Mouse (Mus musculus): Measurements from ENCODE around the gene Gm14085. TPM values are rescaled to one million over a fixed set of nuclear protein-coding genes. Genes with fewer than 3 reads are reported as not detected.
A peak's percentile ranks its signal among the peaks of the same experiment; 100 is the strongest.
"Not testable (repeated sequence)": the region's sequence is repeated elsewhere in the genome, so short reads cannot be mapped to it uniquely, and the experiment has no call there.

The Gm14085 gene
- polyA plus RNA-seq, 1 experiment from 2014 or later = not detected

DNA sequence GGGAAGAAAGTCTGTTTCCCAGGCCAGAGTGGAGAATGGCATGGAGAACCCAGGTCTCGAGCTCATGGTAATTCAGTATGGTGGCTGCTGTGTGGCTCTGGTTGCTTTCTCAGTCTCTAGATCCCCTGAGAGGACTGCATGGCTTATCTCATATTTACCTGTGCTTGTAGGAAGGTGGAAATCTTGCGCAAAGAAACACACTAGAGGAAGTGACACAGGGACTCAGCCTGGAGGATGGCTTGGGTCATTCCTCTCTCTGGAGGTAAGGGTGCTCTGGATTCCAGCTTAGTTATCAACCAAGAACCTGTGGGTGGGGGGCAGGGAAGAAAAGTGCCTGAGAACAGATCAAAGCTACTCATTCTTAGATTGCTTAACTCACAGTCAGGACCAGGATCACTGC lies 1.9 kb downstream of the Gm14085 start:
- WGBS = 87% methylated on average over 2 of the region's 2 CpGs
- H3K9me3 ChIP-seq = no peaks in the 10 kb centered on the region
- no peak for DNase-seq (ENCODE audit: extremely low spot score, low spot score)
- H3K27me3 ChIP-seq (ENCODE audit: poor library complexity, severe bottlenecking) = no peaks in the 10 kb centered on the region
- no peaks in the 10 kb centered on the region for H3K36me3 ChIP-seq (replicated peaks)
- no peak overlapping the region for H3K4me3 ChIP-seq
- H3K4me1 ChIP-seq = no peaks in the 10 kb centered on the region
- no peak overlapping the region for H3K27ac ChIP-seq

GRCm38 (mm10) chr2:122529696-122530095 lies 45.0 kb downstream of the Gm14085 start:
- not testable (repeated sequence) for H3K36me3 ChIP-seq (replicated peaks); H3K27me3 ChIP-seq (ENCODE audit: poor library complexity, severe bottlenecking); H3K27ac ChIP-seq; H3K4me1 ChIP-seq; DNase-seq (ENCODE audit: extremely low spot score, low spot score); H3K4me3 ChIP-seq; H3K9me3 ChIP-seq
- WGBS = 93% methylated on average over 1 of the region's 1 CpGs

DNA sequence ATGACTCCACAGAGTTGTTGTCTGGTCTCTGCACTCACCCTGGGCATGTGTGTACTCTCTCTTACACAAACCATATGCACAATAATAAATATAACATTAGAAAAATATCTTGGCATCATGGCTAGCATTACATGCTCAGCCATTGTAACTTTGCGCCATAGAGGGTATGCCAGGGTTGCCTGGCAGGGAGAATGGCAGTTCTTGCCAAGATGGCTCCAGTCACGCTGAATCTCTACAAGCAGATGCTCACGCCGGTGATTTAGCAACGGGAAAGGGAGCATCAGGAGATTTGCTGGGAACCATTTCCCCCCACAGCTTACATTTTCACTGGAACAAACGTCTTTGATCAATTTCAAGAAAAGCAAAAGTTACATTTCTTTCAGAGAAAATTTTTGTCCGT lies 46.5 kb downstream of the Gm14085 start:
- WGBS = 91% methylated on average over 7 of the region's 7 CpGs
- DNase-seq (ENCODE audit: extremely low spot score, low spot score) = no peak
- no peaks in the 10 kb centered on the region for H3K36me3 ChIP-seq (replicated peaks)
- H3K27me3 ChIP-seq (ENCODE audit: poor library complexity, severe bottlenecking) = no peaks in the 10 kb centered on the region
- H3K4me3 ChIP-seq = no peak overlapping the region
- H3K27ac ChIP-seq = no peak overlapping the region
- H3K9me3 ChIP-seq = no peaks in the 10 kb centered on the region
- H3K4me1 ChIP-seq = no peaks in the 10 kb centered on the region

GRCm38 (mm10) chr2:122531726-122532125 lies 47.0 kb downstream of the Gm14085 start:
- H3K27ac ChIP-seq = no peak overlapping the region
- no peaks in the 10 kb centered on the region for H3K36me3 ChIP-seq (replicated peaks)
- H3K27me3 ChIP-seq (ENCODE audit: poor library complexity, severe bottlenecking) = no peaks in the 10 kb centered on the region
- WGBS = 86% methylated on average over 2 of the region's 2 CpGs
- H3K9me3 ChIP-seq = no peaks in the 10 kb centered on the region
- no peak overlapping the region for H3K4me3 ChIP-seq
- DNase-seq (ENCODE audit: extremely low spot score, low spot score) = no peak
- no peaks in the 10 kb centered on the region for H3K4me1 ChIP-seq

- no peak overlapping the region for H3K4me3 ChIP-seq
- no peaks in the 10 kb centered on the region for H3K36me3 ChIP-seq (replicated peaks)
- WGBS = 85% methylated on average over 2 of the region's 2 CpGs
- H3K27me3 ChIP-seq (ENCODE audit: poor library complexity, severe bottlenecking) = no peaks in the 10 kb centered on the region
- H3K9me3 ChIP-seq = no peaks in the 10 kb centered on the region
- no peak overlapping the region for H3K27ac ChIP-seq
- DNase-seq (ENCODE audit: extremely low spot score, low spot score) = no peak
- no peaks in the 10 kb centered on the region for H3K4me1 ChIP-seq
Observed at GRCm38 (mm10) chr2:122532136-122532801, 47.5 kb downstream of the Gm14085 start.

DNA sequence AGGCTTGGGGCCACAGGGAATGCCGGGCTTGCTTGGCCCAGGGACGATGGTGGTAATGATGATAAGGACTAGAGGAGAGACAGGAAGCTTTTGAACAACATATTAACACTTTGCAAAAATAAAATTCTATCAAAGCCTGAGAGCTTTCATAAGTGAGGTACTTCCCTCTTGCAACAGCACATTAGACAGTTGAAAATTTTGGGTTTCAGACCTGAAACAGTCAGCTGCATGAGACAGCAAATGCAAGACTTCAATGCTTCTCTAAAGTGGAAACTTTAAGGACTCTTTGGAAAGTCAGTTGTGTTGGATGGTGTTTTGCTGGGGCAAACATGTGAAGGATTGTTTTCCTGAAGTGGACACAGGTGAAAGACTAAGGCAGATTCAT lies 48.1 kb downstream of the Gm14085 start:
- Histone ChIP-seq H3K9me3 (no peaks in the 10 kb centered on the region), H3K4me1 (no peaks in the 10 kb centered on the region), H3K27me3 (ENCODE audit: poor library complexity, severe bottlenecking) (no peaks in the 10 kb centered on the region), H3K27ac (no peak overlapping the region), H3K36me3 (replicated peaks) (no peaks in the 10 kb centered on the region), H3K4me3 (no peak overlapping the region)
- no peak for DNase-seq (ENCODE audit: extremely low spot score, low spot score)
- WGBS = 91% methylated on average over 2 of the region's 2 CpGs

DNA sequence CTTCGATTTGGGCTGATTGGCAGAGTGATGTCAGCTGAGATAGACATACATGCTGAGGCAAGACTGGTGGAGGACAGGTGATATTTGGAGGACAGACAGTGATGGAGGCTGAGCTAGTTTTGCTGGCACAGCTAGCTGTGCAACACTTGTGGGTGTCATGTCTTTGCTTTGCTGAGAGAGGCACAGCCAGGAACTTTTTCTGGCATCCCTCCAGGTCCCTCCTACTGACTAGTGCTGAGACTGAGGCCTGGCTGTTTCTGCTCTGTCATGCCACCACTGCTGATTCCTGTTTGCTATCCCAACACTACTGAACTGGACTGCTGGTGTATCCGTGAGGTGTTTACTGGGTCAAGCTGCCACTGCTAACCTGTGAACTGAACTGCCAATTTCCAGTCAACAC lies 48.6 kb downstream of the Gm14085 start:
- no peaks in the 10 kb centered on the region for H3K4me1 ChIP-seq
- H3K4me3 ChIP-seq = no peak overlapping the region
- 85% methylated on average over 2 of the region's 2 CpGs for WGBS
- no peaks in the 10 kb centered on the region for H3K27me3 ChIP-seq (ENCODE audit: poor library complexity, severe bottlenecking)
- H3K9me3 ChIP-seq = no peaks in the 10 kb centered on the region
- H3K27ac ChIP-seq = no peak overlapping the region
- no peak for DNase-seq (ENCODE audit: extremely low spot score, low spot score)
- H3K36me3 ChIP-seq (replicated peaks) = no peaks in the 10 kb centered on the region

DNA sequence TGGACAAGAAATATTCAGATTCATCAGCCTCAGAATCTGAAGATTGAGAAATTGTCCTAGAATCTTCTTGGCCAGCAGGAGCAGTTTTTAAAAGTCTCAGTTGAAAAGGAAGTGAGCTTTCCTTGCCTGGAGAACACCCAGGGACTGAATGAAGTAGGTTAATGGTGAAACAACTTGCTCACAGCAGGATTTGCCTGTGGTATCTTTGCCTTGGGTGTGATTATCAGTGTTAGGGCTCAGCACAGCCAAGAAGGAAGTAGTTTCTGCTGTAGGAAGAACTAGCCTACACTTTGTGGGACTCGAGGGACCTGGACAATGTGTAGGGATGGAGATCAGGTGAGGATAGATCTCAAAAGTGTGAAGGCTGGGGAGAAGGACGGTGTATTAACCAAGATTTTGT lies 49.9 kb downstream of the Gm14085 start:
- Histone ChIP-seq H3K27ac (no peak overlapping the region), H3K4me3 (no peak overlapping the region), H3K36me3 (replicated peaks) (no peaks in the 10 kb centered on the region), H3K27me3 (ENCODE audit: poor library complexity, severe bottlenecking) (no peaks in the 10 kb centered on the region), H3K4me1 (no peaks in the 10 kb centered on the region), H3K9me3 (no peaks in the 10 kb centered on the region)
- WGBS = 85% methylated on average over 2 of the region's 2 CpGs
- DNase-seq (ENCODE audit: extremely low spot score, low spot score) = no peak

DNA sequence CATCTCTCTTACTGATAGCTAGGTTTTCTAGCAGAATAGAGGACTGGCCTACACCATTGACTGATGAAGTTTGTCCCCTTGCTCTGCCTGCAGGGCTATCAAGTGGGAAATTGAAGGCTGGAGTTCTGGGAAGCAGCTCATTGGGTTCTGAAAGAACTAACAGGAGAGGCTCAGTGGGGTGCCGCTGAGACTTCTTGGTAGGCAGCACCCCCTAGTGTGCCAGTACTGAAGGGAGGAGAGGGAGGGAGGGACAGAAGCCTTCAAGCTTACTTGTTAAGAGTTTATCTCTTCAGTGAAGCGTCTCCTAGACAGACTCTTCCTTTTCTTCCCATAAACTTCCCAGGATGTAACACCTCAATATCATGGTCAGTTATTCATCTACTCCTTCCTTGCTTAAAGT lies 73.6 kb downstream of the Gm14085 start:
- H3K27ac ChIP-seq = no peak overlapping the region
- no peaks in the 10 kb centered on the region for H3K27me3 ChIP-seq (ENCODE audit: poor library complexity, severe bottlenecking)
- no peaks in the 10 kb centered on the region for H3K9me3 ChIP-seq
- 33% methylated on average over 2 of the region's 2 CpGs for WGBS
- H3K4me1 ChIP-seq = no peaks in the 10 kb centered on the region
- no peak overlapping the region for H3K4me3 ChIP-seq
- no peak for DNase-seq (ENCODE audit: extremely low spot score, low spot score)
- no peaks in the 10 kb centered on the region for H3K36me3 ChIP-seq (replicated peaks)

DNA sequence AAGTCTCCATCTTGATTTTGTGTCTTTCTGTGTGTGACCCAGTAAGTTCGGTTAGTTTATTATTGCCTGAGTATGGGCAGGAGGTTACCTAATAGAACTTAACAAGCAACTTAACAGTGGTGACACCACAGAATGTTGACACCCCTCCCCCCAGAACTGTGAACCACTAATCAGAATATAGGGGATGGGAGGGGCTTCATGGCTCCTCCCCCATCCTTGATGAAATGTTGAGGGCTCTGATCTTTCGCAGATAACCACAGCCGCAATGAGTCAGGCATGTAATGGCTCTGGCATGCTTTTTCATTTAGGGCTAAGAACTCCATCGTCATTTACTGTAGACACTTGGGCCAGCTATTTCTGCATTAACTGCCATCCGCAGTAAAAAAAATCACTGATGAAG lies 76.5 kb downstream of the Gm14085 start:
- Histone ChIP-seq H3K27ac (no peak overlapping the region), H3K4me3 (no peak overlapping the region), H3K9me3 (no peaks in the 10 kb centered on the region), H3K4me1 (no peaks in the 10 kb centered on the region), H3K36me3 (replicated peaks) (no peaks in the 10 kb centered on the region), H3K27me3 (ENCODE audit: poor library complexity, severe bottlenecking) (no peaks in the 10 kb centered on the region)
- DNase-seq (ENCODE audit: extremely low spot score, low spot score) = no peak
- 99% methylated on average over 5 of the region's 5 CpGs for WGBS

- no peaks in the 10 kb centered on the region for H3K9me3 ChIP-seq
- no peak overlapping the region for H3K4me3 ChIP-seq
- WGBS = 87% methylated on average over 1 of the region's 1 CpGs
- no peaks in the 10 kb centered on the region for H3K4me1 ChIP-seq
- H3K27ac ChIP-seq = no peak overlapping the region
- H3K27me3 ChIP-seq (ENCODE audit: poor library complexity, severe bottlenecking) = no peaks in the 10 kb centered on the region
- no peak for DNase-seq (ENCODE audit: extremely low spot score, low spot score)
- H3K36me3 ChIP-seq (replicated peaks) = no peaks in the 10 kb centered on the region
Observed at GRCm38 (mm10) chr2:122562251-122562650, 77.5 kb downstream of the Gm14085 start.

GRCm38 (mm10) chr2:122569439-122569838 lies 84.7 kb downstream of the Gm14085 start:
- peak; percentile 42 for DNase-seq (ENCODE audit: extremely low spot score, low spot score)
- H3K4me1 ChIP-seq = no peaks in the 10 kb centered on the region
- H3K36me3 ChIP-seq (replicated peaks) = no peaks in the 10 kb centered on the region
- no peaks in the 10 kb centered on the region for H3K27me3 ChIP-seq (ENCODE audit: poor library complexity, severe bottlenecking)
- WGBS = 21% methylated on average over 3 of the region's 3 CpGs
- H3K27ac ChIP-seq = no peak overlapping the region
- no peaks in the 10 kb centered on the region for H3K9me3 ChIP-seq
- H3K4me3 ChIP-seq = no peak overlapping the region

- no peak overlapping the region for H3K4me3 ChIP-seq
- 77% methylated on average over 4 of the region's 4 CpGs for WGBS
- DNase-seq (ENCODE audit: extremely low spot score, low spot score) = no peak
- no peaks in the 10 kb centered on the region for H3K27me3 ChIP-seq (ENCODE audit: poor library complexity, severe bottlenecking)
- H3K36me3 ChIP-seq (replicated peaks) = no peaks in the 10 kb centered on the region
- no peaks in the 10 kb centered on the region for H3K9me3 ChIP-seq
- no peaks in the 10 kb centered on the region for H3K4me1 ChIP-seq
- no peak overlapping the region for H3K27ac ChIP-seq
Observed at GRCm38 (mm10) chr2:122570430-122570829, 85.7 kb downstream of the Gm14085 start.

DNA sequence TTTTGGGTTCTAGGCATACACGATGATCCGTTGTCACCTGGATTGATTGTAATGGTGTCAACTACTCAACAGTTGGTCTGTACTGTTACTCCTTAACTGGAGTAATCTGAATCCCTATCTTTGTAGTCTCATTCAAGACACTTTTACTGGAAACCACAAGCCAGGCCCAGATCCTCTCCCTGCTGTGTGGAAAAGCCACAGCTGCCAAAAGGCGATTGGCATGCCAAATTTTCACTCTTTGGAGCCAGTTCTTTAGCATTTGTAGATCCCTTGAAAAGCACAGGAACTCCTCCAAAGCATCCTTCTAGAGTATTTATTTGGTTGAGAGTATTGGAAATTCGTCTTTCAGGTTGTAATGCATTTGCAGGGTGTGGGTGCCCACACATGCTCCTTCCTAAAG lies 86.6 kb downstream of the Gm14085 start:
- Histone ChIP-seq H3K27ac (no peak overlapping the region), H3K9me3 (no peaks in the 10 kb centered on the region), H3K4me1 (no peaks in the 10 kb centered on the region), H3K36me3 (replicated peaks) (no peaks in the 10 kb centered on the region), H3K4me3 (no peak overlapping the region), H3K27me3 (ENCODE audit: poor library complexity, severe bottlenecking) (no peaks in the 10 kb centered on the region)
- WGBS = 88% methylated on average over 4 of the region's 4 CpGs
- no peak for DNase-seq (ENCODE audit: extremely low spot score, low spot score)

All from forebrain, embryonic 10.5 days (tissue).